Mouse (Mus musculus): ENCODE data around the gene Pdcd2l. TPM values are rescaled to one million over a fixed set of nuclear protein-coding genes. Genes with fewer than 3 reads are reported as not detected.

The Pdcd2l gene
- total RNA-seq, 2 experiments from 2014 or later, result 13.7 to 15.0 TPM

- no peak for DNase-seq (ENCODE audit: low spot score)
Observed at GRCm38 (mm10) chr7:34147193-34147592, 49.3 kb downstream of the Pdcd2l start.

- no peak for DNase-seq (ENCODE audit: low spot score)
Observed at GRCm38 (mm10) chr7:34141123-34141522, 55.3 kb downstream of the Pdcd2l start.

- no peak for DNase-seq (ENCODE audit: low spot score)
Observed at GRCm38 (mm10) chr7:34139493-34139892, 57.0 kb downstream of the Pdcd2l start.

Other genes starting within 250 kb of the Pdcd2l start
- gene Scgb2b27, start 182.7 kb downstream of the Pdcd2l start, total RNA-seq (2021), result not detected
- not detected for gene Scgb1b27, start 175.2 kb downstream of the Pdcd2l start, total RNA-seq (2021)
- not detected for gene Scgb1b30, start 101.2 kb downstream of the Pdcd2l start, total RNA-seq (2021)
- gene Wtip, start 63.4 kb downstream of the Pdcd2l start, total RNA-seq (2021), result 1 to 10 TPM; 2.7 to 4.1 TPM
- gene Uba2, start 27.1 kb downstream of the Pdcd2l start, total RNA-seq (2021), result 10 to 100 TPM; 32.8 to 37.1 TPM
- 100 to 1,000 TPM; 946 to 968 TPM for gene Gpi1, start 33.7 kb upstream of the Pdcd2l start, total RNA-seq (2021)
- gene Gm6096, start 54.4 kb upstream of the Pdcd2l start, total RNA-seq (2021), result not detected
- gene 4931406P16Rik, start 116.9 kb upstream of the Pdcd2l start, total RNA-seq (2021), result 10 to 100 TPM; 40.5 to 64.1 TPM
- gene Lsm14a, start 196.7 kb upstream of the Pdcd2l start, total RNA-seq (2021), result 10 to 100 TPM; 89.5 to 89.6 TPM

Measured in gastrocnemius, adult 18-20 months (tissue).